Mouse (Mus musculus) CH12.LX (cell line): Measurements from ENCODE around the gene Arhgef3. TPM values are rescaled to one million over a fixed set of nuclear protein-coding genes. Genes with fewer than 3 reads are reported as not detected.
A peak's percentile ranks its signal among the peaks of the same experiment; 100 is the strongest.

Experiments used
- DNase-seq: peaks from one replicate; pipeline ENCODE4 v3.0.0-alpha.2; 2013; ENCODE audit errors: extremely low read depth
- H3K27ac ChIP-seq: 2 replicates; pipeline ENCODE4 v1.5.1; 2012; ENCODE audit warnings: low read depth, mild to moderate bottlenecking, control low read depth, moderate library complexity; ENCODE audit not compliant: insufficient read depth
- H3K27me3 ChIP-seq: replicated peaks from 2 replicates; pipeline ENCODE3; 2012; ENCODE audit warnings: inconsistent platforms
- H3K36me3 ChIP-seq, 2 experiments: replicated peaks in 1 of 2; 2 replicates each; pipeline versions ENCODE3 to v1.6.1; 2012; ENCODE audit warnings: inconsistent platforms in 1 of 2, low read length in 1 of 2, mild to moderate bottlenecking in 1 of 2, mixed read lengths in 1 of 2, moderate library complexity in 1 of 2; ENCODE audit not compliant: control insufficient read depth in 1 of 2, insufficient read depth in 1 of 2
- H3K4me1 ChIP-seq, 2 experiments: 2 replicates each; pipeline ENCODE4 v1.6.1; 2012; ENCODE audit warnings: inconsistent platforms in 1 of 2, moderate library complexity in 1 of 2; ENCODE audit not compliant: insufficient read depth in 2 of 2, control insufficient read depth in 1 of 2
- H3K4me2 ChIP-seq: 2 replicates; pipeline ENCODE4 v1.6.1; 2012; ENCODE audit warnings: low read depth, mild to moderate bottlenecking, control low read depth; ENCODE audit not compliant: poor library complexity, insufficient read depth, severe bottlenecking
- H3K4me3 ChIP-seq, 3 experiments: fragments of 150-350 bp in 1 of 3; sonication (generic) in 1 of 3; replicated peaks in 1 of 3; 2 replicates each; pipeline versions ENCODE3 to v1.5.1; 2011 to 2012; ENCODE audit warnings: low read depth in 2 of 3, low read length in 2 of 3, mild to moderate bottlenecking in 2 of 3, moderate library complexity in 2 of 3, control low read depth in 1 of 3, improper control_type of control experiment in 1 of 3, inconsistent platforms in 1 of 3, mixed read lengths in 1 of 3; ENCODE audit not compliant: poor library complexity in 1 of 3
- H3K79me2 ChIP-seq: replicated peaks from 2 replicates; pipeline ENCODE4 v1.6.1; 2012; ENCODE audit warnings: mild to moderate bottlenecking, moderate library complexity; ENCODE audit not compliant: control insufficient read depth, poor library complexity, insufficient read depth, severe bottlenecking; ENCODE audit errors: extremely low read depth
- H3K9ac ChIP-seq: 2 replicates; pipeline ENCODE4 v1.6.1; 2012; ENCODE audit warnings: low read depth, mild to moderate bottlenecking, control low read depth, moderate library complexity; ENCODE audit not compliant: insufficient read depth
- H3K9me3 ChIP-seq: replicated peaks from 2 replicates; pipeline ENCODE3; 2012; ENCODE audit warnings: low read length, inconsistent platforms, mixed read lengths
- CHD1 ChIP-seq: IDR thresholded peaks from 2 replicates; pipeline ENCODE4 v1.6.1; 2012; ENCODE audit warnings: low read depth, low read length, improper control_type of control experiment, inconsistent platforms
- CHD2 ChIP-seq: IDR thresholded peaks from 2 replicates; pipeline ENCODE4 v1.6.1; 2011; ENCODE audit warnings: low read length, improper control_type of control experiment
- ELF1 ChIP-seq: IDR thresholded peaks from 2 replicates; pipeline ENCODE4 v1.6.1; 2014; ENCODE audit warnings: low read depth, mild to moderate bottlenecking, inconsistent platforms, low read length, improper control_type of control experiment
- EP300 ChIP-seq: IDR thresholded peaks from 2 replicates; pipeline ENCODE4 v1.6.1; 2011; ENCODE audit warnings: low read length, improper control_type of control experiment
- HCFC1 ChIP-seq: IDR thresholded peaks from 2 replicates; pipeline ENCODE4 v1.6.1; 2012; ENCODE audit warnings: low read depth, mild to moderate bottlenecking, inconsistent platforms, low read length, improper control_type of control experiment
- JUN ChIP-seq: IDR thresholded peaks from 2 replicates; pipeline ENCODE4 v1.6.1; 2011; ENCODE audit warnings: low read depth, mild to moderate bottlenecking, low read length, improper control_type of control experiment, moderate library complexity; ENCODE audit not compliant: insufficient read depth
- JUND ChIP-seq: conservative IDR thresholded peaks from 2 replicates; pipeline ENCODE4 v1.6.1; 2011; ENCODE audit warnings: low read depth, low read length, improper control_type of control experiment
- KAT2A ChIP-seq: IDR thresholded peaks from 2 replicates; pipeline ENCODE4 v1.6.1; 2012; ENCODE audit warnings: low read length, improper control_type of control experiment, inconsistent platforms; ENCODE audit not compliant: insufficient replicate concordance
- MAFK ChIP-seq: IDR thresholded peaks from 2 replicates; pipeline ENCODE4 v1.6.1; 2011; ENCODE audit warnings: low read length, improper control_type of control experiment; ENCODE audit not compliant: insufficient replicate concordance
- MAX ChIP-seq: IDR thresholded peaks from 2 replicates; pipeline ENCODE4 v1.6.1; 2011; ENCODE audit warnings: low read length, improper control_type of control experiment
- MAZ ChIP-seq: IDR thresholded peaks from 2 replicates; pipeline ENCODE4 v1.6.1; 2012; ENCODE audit warnings: low read depth, mild to moderate bottlenecking, inconsistent platforms, low read length, improper control_type of control experiment, moderate library complexity
- MEF2A ChIP-seq: IDR thresholded peaks from 2 replicates; pipeline ENCODE4 v1.6.1; 2014; ENCODE audit warnings: low read depth, mild to moderate bottlenecking, inconsistent platforms, low read length, improper control_type of control experiment, borderline replicate concordance
- NRF1 ChIP-seq: IDR thresholded peaks from 2 replicates; pipeline ENCODE4 v1.6.1; 2014; ENCODE audit warnings: low read depth, mild to moderate bottlenecking, inconsistent platforms, low read length, improper control_type of control experiment, moderate library complexity
- SMC3 ChIP-seq: IDR thresholded peaks from 2 replicates; pipeline ENCODE4 v1.6.1; 2011; ENCODE audit warnings: low read depth, low read length, improper control_type of control experiment
- TBP ChIP-seq: conservative IDR thresholded peaks from 2 replicates; pipeline ENCODE4 v1.6.1; 2011; ENCODE audit warnings: low read depth, low read length, improper control_type of control experiment
- USF1 ChIP-seq: IDR thresholded peaks from 2 replicates; pipeline ENCODE4 v1.6.1; 2014; ENCODE audit warnings: low read depth, mild to moderate bottlenecking, inconsistent platforms, low read length, improper control_type of control experiment
- ZC3H11A ChIP-seq: IDR thresholded peaks from 2 replicates; pipeline ENCODE4 v1.6.1; 2012; ENCODE audit warnings: low read depth, mild to moderate bottlenecking, inconsistent platforms, low read length, improper control_type of control experiment
- ZKSCAN1 ChIP-seq: IDR thresholded peaks from 2 replicates; pipeline ENCODE4 v1.6.1; 2012; ENCODE audit warnings: low read depth, inconsistent platforms, low read length, improper control_type of control experiment, borderline replicate concordance
- ZMIZ1 ChIP-seq: IDR thresholded peaks from 2 replicates; pipeline ENCODE4 v1.6.1; 2012; ENCODE audit warnings: low read depth, mild to moderate bottlenecking, inconsistent platforms, low read length, improper control_type of control experiment
- dilution Hi-C: fragments of 300-500 bp; cut with MboI; formaldehyde crosslinking; loops from 2 replicates; pipeline ENCODE4 v1.14.3; 2020; ENCODE audit warnings: low sequenced_read_pairs; ENCODE audit not compliant: extremely low pct_unique_long_range_greater_than_20kb, extremely low pct_ligation_motif_present
- in situ Hi-C: fragments of 300-500 bp; cut with MboI; formaldehyde crosslinking; loops from 3 replicates; pipeline ENCODE4 v1.14.3; 2019; ENCODE audit warnings: low sequenced_read_pairs, low pct_ligation_motif_present, low pct_unique_long_range_greater_than_20kb, mixed read lengths
- polyA plus RNA-seq: library from polyadenylated mRNA; unstranded; fragments of >175 nt; gene quantifications from 2 replicates; pipeline ENCODE4 v1.2.1, GENCODE M21; 2012; ENCODE audit warnings: low read depth; ENCODE audit not compliant: insufficient read length
- total RNA-seq, 2 experiments: library from RNA; depleted of rRNA; stranded (reverse); fragments of 300-350 nt in 1 of 2; fragments of >200 nt in 1 of 2; gene quantifications; 2 replicates each; pipeline ENCODE4 v1.2.3; 2012 to 2014

Arhgef3 gene
- total and polyA plus RNA-seq, 3 experiments, result 0.51 to 0.64 (median 0.62) TPM

GRCm38 (mm10) chr14:27317146-27317545 is 202.4 kb downstream of the Arhgef3 start:
- no peak overlapping the region for H3K9ac ChIP-seq
- dilution Hi-C loops, result no loop called here

GRCm38 (mm10) chr14:27319386-27319785 is 204.7 kb downstream of the Arhgef3 start:
- no peak overlapping the region for H3K4me2 ChIP-seq
- H3K4me3 ChIP-seq, result no peak overlapping the region
- H3K9ac ChIP-seq, result no peak overlapping the region
- TF ChIP-seq KAT2A, result no peak
- TF ChIP-seq ZC3H11A, result no peak
- TF ChIP-seq HCFC1, result no peak
- no peak for TF ChIP-seq ZMIZ1
- no peak for TF ChIP-seq USF1
- TF ChIP-seq JUND, result no peak
- TF ChIP-seq CHD1, result no peak
- no peak for TF ChIP-seq SMC3
- TF ChIP-seq EP300, result no peak
- TF ChIP-seq MAFK, result no peak
- no peak for TF ChIP-seq ZKSCAN1
- no peak for TF ChIP-seq MEF2A
- no peak for TF ChIP-seq MAZ
- TF ChIP-seq JUN, result no peak
- no peak for TF ChIP-seq ELF1
- no peak for TF ChIP-seq CHD2
- no peak for TF ChIP-seq TBP
- TF ChIP-seq NRF1, result no peak
- no peaks in the 10 kb centered on the region for H3K36me3 ChIP-seq
- dilution Hi-C loops, result no loop called here
- no peaks in the 10 kb centered on the region for H3K79me2 ChIP-seq
- H3K27ac ChIP-seq, result no peak overlapping the region
- in situ Hi-C loops, result no loop called here
- H3K27me3 ChIP-seq, result no peaks in the 10 kb centered on the region
- DNase-seq, result no peak
- no peaks in the 10 kb centered on the region for H3K4me1 ChIP-seq
- peaks cover 3% of the 10 kb centered on the region for H3K9me3 ChIP-seq

More at GRCm38 (mm10) chr14:27317146-27317545, 202.4 kb downstream of the Arhgef3 start:
- no peaks in the 10 kb centered on the region for H3K9me3 ChIP-seq
- no peak overlapping the region for H3K4me3 ChIP-seq
- no peaks in the 10 kb centered on the region for H3K27me3 ChIP-seq
- H3K4me2 ChIP-seq, result no peak overlapping the region
- TF ChIP-seq MAX (0 out of 2 replicates have a peak, but pooled peaks have one; percentile 25), ZKSCAN1 (no peak)
- H3K36me3 ChIP-seq, result no peaks in the 10 kb centered on the region
- H3K79me2 ChIP-seq, result no peaks in the 10 kb centered on the region
- no peaks in the 10 kb centered on the region for H3K4me1 ChIP-seq
- in situ Hi-C loops, result no loop called here
- DNase-seq, result no peak
- H3K27ac ChIP-seq, result no peak overlapping the region
